Mouse (Mus musculus) forebrain, embryonic 16.5 days (tissue): ENCODE measurements around the gene Dynlt1f. TPM values are rescaled to one million over a fixed set of nuclear protein-coding genes. Genes with fewer than 3 reads are reported as not detected.
"Not testable (repeated sequence)": the region's sequence is repeated elsewhere in the genome, so short reads cannot be mapped to it uniquely, and the experiment has no call there.

ENCODE experiments used
- ATAC-seq: fragments of 200-750 bp; cut with Nextera tagmentation; 2 replicates; pipeline ENCODE4 v1.8.0; 2017; ENCODE audit warnings: mild to moderate bottlenecking, moderate library complexity
- H3K27ac ChIP-seq: fragments of 300-500 bp; sonication (generic); 2 replicates; pipeline ENCODE4 v1.5.1; 2014; ENCODE audit warnings: low read length, control low read depth
- H3K27me3 ChIP-seq: fragments of 300-500 bp; sonication (generic); replicated peaks from 2 replicates; pipeline ENCODE4 v1.6.1; 2014; ENCODE audit warnings: low read length; ENCODE audit not compliant: control insufficient read depth, insufficient read depth
- H3K36me3 ChIP-seq: fragments of 300-500 bp; sonication (generic); 2 replicates; pipeline ENCODE4 v1.6.1; 2014; ENCODE audit not compliant: control insufficient read depth, insufficient read depth
- H3K4me1 ChIP-seq: fragments of 300-500 bp; sonication (generic); replicated peaks from 2 replicates; pipeline ENCODE4 v1.6.1; 2014; ENCODE audit warnings: low read length; ENCODE audit not compliant: control insufficient read depth, insufficient read depth
- H3K4me2 ChIP-seq: fragments of 300-500 bp; sonication (generic); 2 replicates; pipeline ENCODE4 v1.6.1; 2014; ENCODE audit warnings: mild to moderate bottlenecking, low read length, control low read depth
- H3K4me3 ChIP-seq: fragments of 300-500 bp; sonication (generic); replicated peaks from 2 replicates; pipeline ENCODE4 v1.5.1; 2014; ENCODE audit warnings: mild to moderate bottlenecking, low read length, control low read depth
- H3K9ac ChIP-seq: fragments of 300-500 bp; sonication (generic); replicated peaks from 2 replicates; pipeline ENCODE4 v1.6.1; 2014; ENCODE audit warnings: low read depth, low read length, control low read depth
- H3K9me3 ChIP-seq: fragments of 300-500 bp; sonication (generic); 2 replicates; pipeline ENCODE4 v1.6.1; 2016; ENCODE audit warnings: low read length; ENCODE audit not compliant: control insufficient read depth
- WGBS: fragments of 180-500 bp; shearing (Covaris S2); extraction: QIAGEN DNeasy Blood & Tissue Kit; methylation state at CpG from one replicate; pipeline ENCODE4 v1.1.7; 2014; 5-methylcytosine and 5-hydroxymethylcytosine counted together
- polyA plus RNA-seq: library from polyadenylated mRNA; unstranded; fragments of >200 nt; fragmentation: Nextera tagmentation; extraction: Ambion mirVana; gene quantifications from 2 replicates; pipeline ENCODE4 v1.2.1, GENCODE M21; 2015

Dynlt1f gene
- polyA plus RNA-seq, 1 experiment from 2014 or later = 206 TPM

- Histone ChIP-seq H3K36me3 (no peaks in the 10 kb centered on the region), H3K9ac (no peak overlapping the region), H3K4me2 (no peak overlapping the region), H3K4me3 (no peak overlapping the region), H3K27me3 (no peaks in the 10 kb centered on the region), H3K27ac (no peak overlapping the region), H3K9me3 (no peaks in the 10 kb centered on the region), H3K4me1 (no peaks in the 10 kb centered on the region)
- ATAC-seq = no peak
- WGBS = 86% methylated on average over 5 of the region's 5 CpGs
Measured at GRCm38 (mm10) chr17:6636861-6637260, 18.8 kb downstream of the Dynlt1f start.

- H3K27ac ChIP-seq, H3K4me2 ChIP-seq, H3K27me3 ChIP-seq, H3K4me3 ChIP-seq, ATAC-seq, H3K9me3 ChIP-seq, H3K9ac ChIP-seq, H3K36me3 ChIP-seq, H3K4me1 ChIP-seq: not testable (repeated sequence)
- 100% methylated on average over 1 of the region's 4 CpGs for WGBS
Measured at GRCm38 (mm10) chr17:6635781-6636180, 19.9 kb downstream of the Dynlt1f start.

- not testable (repeated sequence) for H3K9me3 ChIP-seq, H3K4me1 ChIP-seq, H3K36me3 ChIP-seq, H3K4me2 ChIP-seq, ATAC-seq, H3K9ac ChIP-seq, H3K27me3 ChIP-seq, H3K27ac ChIP-seq, H3K4me3 ChIP-seq
- 80% methylated on average over 6 of the region's 6 CpGs for WGBS
Measured at GRCm38 (mm10) chr17:6632850-6633249, 22.9 kb downstream of the Dynlt1f start.

DNA sequence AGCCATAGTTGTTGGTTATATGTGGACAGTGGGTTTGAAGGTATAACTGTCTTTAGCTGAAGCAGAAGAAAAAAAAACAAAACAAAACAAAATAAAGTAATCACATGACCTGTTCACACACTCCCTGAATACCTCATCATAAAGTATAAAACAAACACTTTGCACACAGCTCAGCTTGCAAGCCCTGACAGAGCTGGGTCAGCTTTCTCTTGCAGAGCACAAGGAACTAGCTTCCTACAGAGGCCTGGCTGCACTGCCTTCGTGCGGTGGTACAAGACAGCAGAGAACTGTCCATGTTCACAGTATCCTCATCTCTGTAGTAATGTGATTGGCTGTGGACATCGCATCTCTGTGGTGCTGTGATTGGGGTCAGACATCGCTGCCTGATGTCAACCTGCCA lies 25.3 kb downstream of the Dynlt1f start:
- H3K36me3 ChIP-seq, H3K9ac ChIP-seq, H3K4me1 ChIP-seq, H3K4me3 ChIP-seq, ATAC-seq, H3K4me2 ChIP-seq, H3K9me3 ChIP-seq, H3K27ac ChIP-seq, H3K27me3 ChIP-seq: not testable (repeated sequence)
- WGBS = 95% methylated on average over 4 of the region's 4 CpGs

DNA sequence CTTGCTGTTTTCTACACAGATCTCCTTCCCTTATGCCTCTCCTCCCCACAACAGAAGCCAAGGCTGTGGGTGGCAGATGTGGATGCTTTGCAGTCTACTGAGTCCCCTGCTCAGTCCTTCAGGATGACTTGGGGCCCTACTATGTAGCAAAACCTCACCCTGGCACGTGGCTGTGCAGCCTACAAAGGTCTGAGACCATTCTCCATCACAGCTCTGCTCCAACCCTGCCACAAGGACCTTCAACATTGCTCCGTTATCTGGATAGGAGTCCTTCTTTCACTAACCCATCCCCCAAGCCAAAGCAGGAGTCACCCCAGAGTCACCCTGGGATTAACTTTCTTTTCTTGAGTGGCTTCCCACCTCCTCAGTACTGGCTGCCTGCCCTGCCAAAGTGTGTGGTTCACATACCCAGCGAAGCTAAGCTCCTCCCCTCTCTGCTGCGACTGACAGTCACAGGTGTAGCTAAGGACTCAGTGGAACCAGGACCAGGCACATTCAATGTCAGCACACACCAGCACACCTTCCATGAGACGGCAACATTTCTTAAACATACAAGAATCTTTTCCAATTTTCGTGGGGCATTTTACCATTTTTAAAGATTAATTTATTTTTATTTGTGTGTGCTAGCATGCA lies 30.7 kb downstream of the Dynlt1f start:
- not testable (repeated sequence) for ATAC-seq

GRCm38 (mm10) chr17:6621976-6622375 lies 33.7 kb downstream of the Dynlt1f start:
- ATAC-seq, H3K4me1 ChIP-seq, H3K27me3 ChIP-seq, H3K4me3 ChIP-seq, H3K36me3 ChIP-seq, H3K9me3 ChIP-seq, H3K9ac ChIP-seq, H3K27ac ChIP-seq, H3K4me2 ChIP-seq: not testable (repeated sequence)
- WGBS = 91% methylated on average over 11 of the region's 12 CpGs

More for the DNA sequence above, 30.7 kb downstream of the Dynlt1f start:
- H3K4me3 ChIP-seq, H3K27ac ChIP-seq, H3K4me1 ChIP-seq, H3K9ac ChIP-seq, H3K27me3 ChIP-seq, H3K36me3 ChIP-seq, H3K4me2 ChIP-seq, H3K9me3 ChIP-seq: not testable (repeated sequence)
- WGBS = 43% methylated on average over 1 of the region's 6 CpGs

- not testable (repeated sequence) for H3K9ac ChIP-seq, H3K27me3 ChIP-seq, H3K4me3 ChIP-seq, ATAC-seq, H3K36me3 ChIP-seq, H3K4me2 ChIP-seq, H3K4me1 ChIP-seq, H3K9me3 ChIP-seq, H3K27ac ChIP-seq
- 84% methylated on average over 17 of the region's 20 CpGs for whole genome bisulfite sequencing
Measured at GRCm38 (mm10) chr17:6620730-6621451, 34.8 kb downstream of the Dynlt1f start.

GRCm38 (mm10) chr17:6620035-6620434 lies 35.7 kb downstream of the Dynlt1f start:
- H3K27me3 ChIP-seq, H3K36me3 ChIP-seq, H3K9ac ChIP-seq, H3K4me3 ChIP-seq, H3K9me3 ChIP-seq, ATAC-seq, H3K27ac ChIP-seq, H3K4me2 ChIP-seq, H3K4me1 ChIP-seq: not testable (repeated sequence)
- WGBS = 78% methylated on average over 5 of the region's 6 CpGs

GRCm38 (mm10) chr17:6619271-6619670 lies 36.4 kb downstream of the Dynlt1f start:
- not testable (repeated sequence) for H3K9me3 ChIP-seq, H3K4me1 ChIP-seq, H3K27me3 ChIP-seq, H3K4me3 ChIP-seq, ATAC-seq, H3K4me2 ChIP-seq, H3K27ac ChIP-seq, H3K9ac ChIP-seq, H3K36me3 ChIP-seq
- WGBS = 97% methylated on average over 5 of the region's 5 CpGs
